Comparison of ENCODE assay signal across 12 mouse cellular contexts in the genomic region with DNA sequence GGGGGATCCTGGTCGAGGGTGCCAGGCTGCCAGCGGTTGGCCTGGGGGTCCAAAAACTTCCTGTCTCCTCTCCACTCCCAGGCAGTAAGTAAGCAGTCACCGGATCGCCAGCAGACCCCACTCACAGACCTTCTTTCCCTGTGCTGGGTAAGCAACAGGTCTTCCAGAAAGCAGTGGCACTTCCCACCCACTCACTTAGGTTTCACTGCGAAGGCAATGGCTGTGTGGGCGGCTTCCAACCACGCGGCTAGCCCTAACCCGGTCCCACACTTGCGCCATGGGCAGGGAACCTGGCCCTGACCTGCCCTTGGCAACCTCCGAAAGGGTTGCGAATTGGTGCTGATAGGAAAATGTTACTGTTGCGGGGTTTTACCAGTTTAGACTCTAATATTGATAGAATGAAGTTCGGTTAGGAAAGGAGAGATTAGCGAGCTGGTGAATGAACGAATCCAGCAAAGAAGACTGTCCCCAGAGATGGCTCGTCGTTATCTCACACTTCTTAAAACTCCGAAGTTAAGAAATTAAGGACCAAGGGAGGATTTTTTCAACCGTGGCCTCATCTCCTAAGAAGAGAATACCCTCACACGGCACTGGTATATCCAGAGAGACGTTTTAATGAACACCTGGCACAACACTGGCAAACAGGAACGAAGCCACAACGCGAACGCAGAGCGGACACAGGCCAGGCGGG. TPM values are rescaled to one million over a fixed set of nuclear protein-coding genes. Genes with fewer than 3 reads are reported as not detected.
DNase-seq lines count a peak whose midpoint lies in the region; ATAC-seq lines count a peak whose summit lies in the region.
"Had no signal": no experiment of that assay in that cellular context is flagged by ENCODE, and none has a peak within 500 bp of the region (broad histone marks: within the 10 kb centered on the region; RNA-seq: fewer than 3 reads in every experiment).

No protein-coding gene starts in this region.

- no peaks in the 10 kb centered on the region for H3K36me3 ChIP-seq in hindbrain, embryonic 10.5 days
- no peaks in the 10 kb centered on the region for H3K36me3 ChIP-seq in hindbrain, embryonic 16.5 days (ENCODE audit: control insufficient read depth, insufficient read depth, low read length)
- H3K36me3 ChIP-seq in hindbrain, embryonic 13.5 days: no peaks in the 10 kb centered on the region

- DNase-seq in hindbrain, embryonic 10.5 days (ENCODE audit: low spot score): peak; percentile 44
- DNase-seq in retina, embryonic 14.5 days (ENCODE audit: low spot score): peak; percentile 34
- DNase-seq in retina, postnatal 1 day: no peak
- DNase-seq in adrenal gland, postnatal 4 days (ENCODE audit: low spot score in 2 of 2): no peak
- DNase-seq: cerebellum, adult 11 months; lung, postnatal 10 days had no signal

- no peak overlapping the region for H3K27ac ChIP-seq in hindbrain, embryonic 10.5 days
- no peak overlapping the region for H3K27ac ChIP-seq in hindbrain, embryonic 16.5 days (ENCODE audit: low read depth, low read length)
- H3K27ac ChIP-seq in hindbrain, embryonic 13.5 days: no peak overlapping the region
- H3K27ac ChIP-seq: kidney, postnatal 0 days had no signal

- WGBS in hindbrain, embryonic 10.5 days: 1% methylated on average over 28 of the region's 28 CpGs
- WGBS in hindbrain, embryonic 16.5 days: 2% methylated on average over 28 of the region's 28 CpGs
- under 1% methylated on average over 28 of the region's 28 CpGs for WGBS in hindbrain, embryonic 13.5 days

- H3K27me3 ChIP-seq in hindbrain, embryonic 10.5 days (ENCODE audit: insufficient read depth, poor library complexity, severe bottlenecking): peaks cover 96% of the 10 kb centered on the region
- H3K27me3 ChIP-seq in hindbrain, embryonic 16.5 days (replicated peaks; ENCODE audit: control insufficient read depth, insufficient read depth, low read length): peaks cover 62% of the 10 kb centered on the region
- H3K27me3 ChIP-seq in hindbrain, embryonic 13.5 days: peaks cover 99% of the 10 kb centered on the region

- no peaks in the 10 kb centered on the region for H3K9me3 ChIP-seq in hindbrain, embryonic 10.5 days
- H3K9me3 ChIP-seq in hindbrain, embryonic 16.5 days (ENCODE audit: control insufficient read depth, low read length): no peaks in the 10 kb centered on the region
- no peaks in the 10 kb centered on the region for H3K9me3 ChIP-seq in hindbrain, embryonic 13.5 days

- H3K4me2 ChIP-seq in hindbrain, embryonic 16.5 days (ENCODE audit: low read length): no peak overlapping the region
- H3K4me2 ChIP-seq in hindbrain, embryonic 13.5 days: peak overlapping the region; percentile 7; the same call in 1 of the 2 replicates

- H3K4me3 ChIP-seq in hindbrain, embryonic 10.5 days: no peak overlapping the region
- H3K4me3 ChIP-seq in hindbrain, embryonic 16.5 days (ENCODE audit: low read length): no peak overlapping the region
- peak overlapping the region; percentile 49 for H3K4me3 ChIP-seq in hindbrain, embryonic 13.5 days

- no peak overlapping the region for H3K9ac ChIP-seq in hindbrain, embryonic 16.5 days (ENCODE audit: low read depth, low read length)
- H3K9ac ChIP-seq in hindbrain, embryonic 13.5 days: no peak overlapping the region

- ATAC-seq in hindbrain, embryonic 16.5 days: no peak
- ATAC-seq in hindbrain, embryonic 13.5 days (ENCODE audit: low FRiP score): no peak
- ATAC-seq in erythroblast, adult 5-6 weeks (replicated peaks; ENCODE audit: low FRiP score, poor library complexity, severe bottlenecking): no peak

- peaks cover 31% of the 10 kb centered on the region for H3K4me1 ChIP-seq in hindbrain, embryonic 10.5 days (replicated peaks)
- H3K4me1 ChIP-seq in hindbrain, embryonic 16.5 days (ENCODE audit: control insufficient read depth, insufficient read depth, low read depth, low read length): peaks cover 23% of the 10 kb centered on the region
- peaks cover 31% of the 10 kb centered on the region for H3K4me1 ChIP-seq in hindbrain, embryonic 13.5 days (replicated peaks)

RNA-seq across cellular contexts. Expression of gene Foxb2, which starts 3.0 kb away (rescaled TPM):
- 0.26 and 0.29 TPM in 2 replicates for polyA plus RNA-seq in hindbrain, embryonic 10.5 days (2016; fragmentation: Nextera tagmentation; extraction: Ambion mirVana)
- polyA plus RNA-seq in hindbrain, embryonic 16.5 days (2015; fragmentation: Nextera tagmentation; extraction: Ambion mirVana): 0.74 and 1.1 TPM in 2 replicates
- polyA plus RNA-seq in hindbrain, embryonic 13.5 days (2015; fragmentation: Nextera tagmentation; extraction: Ambion mirVana): 2.1 and 2.2 TPM in 2 replicates
- not detected for total RNA-seq in adrenal gland, postnatal 4 days (2021)
- total RNA-seq in erythroblast, adult 5-6 weeks (2015; ENCODE audit: low replicate concordance): not detected in 2 replicates
- not detected in 2 replicates for total RNA-seq in erythroblast, adult 5-6 weeks (2017; ENCODE audit: low replicate concordance)
- total RNA-seq: left cerebral cortex, postnatal 25 days had no signal
- polyA plus RNA-seq: gonadal fat pad, adult 2 months; kidney, postnatal 0 days had no signal

Comparison
In these comparisons a context has a peak if more than half of its experiments do, and no peak if none do; other contexts are left out.
1. DNase-seq: peak in hindbrain, embryonic 10.5 days (single experiment) and retina, embryonic 14.5 days (single experiment); none in retina, postnatal 1 day (single experiment) and adrenal gland, postnatal 4 days (0 of 2).